Mouse (Mus musculus) fat pad, adult 2 months (tissue): ENCODE data around the gene Tsga10ip.

Source experiments
- DNase-seq: peaks from one replicate; pipeline ENCODE4 v3.0.0-alpha.2; 2011; ENCODE audit warnings: low read depth, low spot score; ENCODE audit errors: extremely low read depth

The Tsga10ip gene

GRCm38 (mm10) chr19:5402293-5402692 is at the start of gene Tsga10ip:
Gene Tsga10ip, minus strand, starts transcription at chr19:5402526.
- DNase-seq: no peak

- DNase-seq: no peak
Measured at GRCm38 (mm10) chr19:5451766-5452165, 49.4 kb upstream of the Tsga10ip start.

- DNase-seq: no peak
Measured at GRCm38 (mm10) chr19:5449673-5450072, 47.3 kb upstream of the Tsga10ip start.

GRCm38 (mm10) chr19:5448354-5449150 is 46.2 kb upstream of the Tsga10ip start:
- no peak for DNase-seq

GRCm38 (mm10) chr19:5447515-5448353 is 45.4 kb upstream of the Tsga10ip start, which contains the start of gene Fosl1:
Gene Fosl1, plus strand, starts transcription at chr19:5447547.
- no peak for DNase-seq

- DNase-seq: no peak
Measured at GRCm38 (mm10) chr19:5445747-5446146, 43.4 kb upstream of the Tsga10ip start.

- no peak for DNase-seq
Measured at GRCm38 (mm10) chr19:5444954-5445353, 42.6 kb upstream of the Tsga10ip start.

GRCm38 (mm10) chr19:5444371-5444908 is 42.1 kb upstream of the Tsga10ip start:
- DNase-seq: no peak

- no peak for DNase-seq
Measured at GRCm38 (mm10) chr19:5433951-5434350, 31.6 kb upstream of the Tsga10ip start.

- no peak for DNase-seq
Measured at GRCm38 (mm10) chr19:5432992-5433852, 30.9 kb upstream of the Tsga10ip start.

GRCm38 (mm10) chr19:5431911-5432464 is 29.7 kb upstream of the Tsga10ip start:
- DNase-seq: no peak

- DNase-seq: no peak
Measured at GRCm38 (mm10) chr19:5430408-5430807, 28.1 kb upstream of the Tsga10ip start.

- no peak for DNase-seq
Measured at GRCm38 (mm10) chr19:5429806-5430205, 27.5 kb upstream of the Tsga10ip start.

- DNase-seq: no peak
Measured at GRCm38 (mm10) chr19:5429219-5429618, 26.9 kb upstream of the Tsga10ip start.

GRCm38 (mm10) chr19:5428083-5428482 is 25.8 kb upstream of the Tsga10ip start:
- DNase-seq: no peak

GRCm38 (mm10) chr19:5426640-5427290 is 24.4 kb upstream of the Tsga10ip start:
- no peak for DNase-seq

- DNase-seq: no peak
Measured at GRCm38 (mm10) chr19:5425906-5426565, 23.7 kb upstream of the Tsga10ip start.

GRCm38 (mm10) chr19:5424782-5425741 is 22.7 kb upstream of the Tsga10ip start, which contains the start of the genes Drap1 and AI837181:
Gene Drap1, minus strand, starts transcription at chr19:5424979.
Gene AI837181, plus strand, starts transcription at chr19:5425144.
- peak; percentile 57 for DNase-seq
